Mouse (Mus musculus) myocyte (in vitro differentiated cells): ENCODE results near the gene Tesk2. TPM values are rescaled to one million over a fixed set of nuclear protein-coding genes. Genes with fewer than 3 reads are reported as not detected.
"Not testable (repeated sequence)": the region's sequence is repeated elsewhere in the genome, so short reads cannot be mapped to it uniquely, and the experiment has no call there.

Experiments used
- H3K27me3 ChIP-seq: one replicate; pipeline ENCODE4 v1.6.1; 2011; ENCODE audit not compliant: control insufficient read depth, insufficient read depth, insufficient read length
- H3K36me3 ChIP-seq: one replicate; pipeline ENCODE4 v1.6.1; 2011; ENCODE audit not compliant: control insufficient read depth, insufficient read depth
- H3K4me2 ChIP-seq: one replicate; pipeline ENCODE4 v1.6.1; 2011; ENCODE audit warnings: low read depth, control low read depth
- H3K4me3 ChIP-seq: one replicate; pipeline ENCODE4 v1.5.1; 2011; ENCODE audit warnings: mild to moderate bottlenecking, control low read depth, moderate library complexity
- H3K79me2 ChIP-seq: one replicate; pipeline ENCODE4 v1.6.1; 2011; ENCODE audit not compliant: control insufficient read depth, insufficient read depth
- H3ac ChIP-seq: one replicate; pipeline ENCODE4 v1.6.1; 2011; ENCODE audit not compliant: control insufficient read depth, insufficient read length
- CEBPB ChIP-seq: IDR thresholded peaks from 2 replicates; pipeline ENCODE4 v1.6.1; 2011; ENCODE audit warnings: mild to moderate bottlenecking, moderate library complexity; ENCODE audit not compliant: poor library complexity, insufficient read depth, severe bottlenecking
- E2F4 ChIP-seq: IDR thresholded peaks from one replicate; pipeline ENCODE4 v1.6.1; 2011; ENCODE audit warnings: mild to moderate bottlenecking, control low read depth, moderate library complexity; ENCODE audit not compliant: insufficient read depth
- MAX ChIP-seq: IDR thresholded peaks from one replicate; pipeline ENCODE4 v1.6.1; 2011; ENCODE audit warnings: low read depth, mild to moderate bottlenecking, control low read depth
- MYOD1 ChIP-seq, 3 experiments: IDR thresholded peaks; one replicate each; pipeline ENCODE4 v1.6.1; 2011; ENCODE audit warnings: control low read depth in 2 of 3, low read depth in 2 of 3, mild to moderate bottlenecking in 2 of 3, moderate library complexity in 1 of 3; ENCODE audit not compliant: insufficient read length in 2 of 3, control insufficient read depth in 1 of 3
- MYOG ChIP-seq, 3 experiments: IDR thresholded peaks; one replicate each; pipeline ENCODE4 v1.6.1; 2011; ENCODE audit warnings: control low read depth in 2 of 3, low read depth in 2 of 3, mild to moderate bottlenecking in 2 of 3; ENCODE audit not compliant: insufficient read length in 2 of 3, control insufficient read depth in 1 of 3, insufficient read depth in 1 of 3
- POLR2A ChIP-seq: IDR thresholded peaks from one replicate; pipeline ENCODE4 v1.6.1; 2011; ENCODE audit warnings: low read depth, mild to moderate bottlenecking, control low read depth, moderate library complexity; ENCODE audit not compliant: insufficient read length
- POLR2AphosphoS2 ChIP-seq: IDR thresholded peaks from one replicate; pipeline ENCODE4 v1.6.1; 2011; ENCODE audit warnings: low read depth, control low read depth; ENCODE audit not compliant: insufficient read length
- REST ChIP-seq: IDR thresholded peaks from one replicate; pipeline ENCODE4 v1.6.1; 2011; ENCODE audit warnings: mild to moderate bottlenecking, control low read depth, moderate library complexity; ENCODE audit not compliant: insufficient read depth, insufficient read length
- SRF ChIP-seq: IDR thresholded peaks from one replicate; pipeline ENCODE4 v1.6.1; 2011; ENCODE audit warnings: low read depth; ENCODE audit not compliant: control insufficient read depth, insufficient read length
- TCF12 ChIP-seq: IDR thresholded peaks from one replicate; pipeline ENCODE4 v1.6.1; 2011; ENCODE audit warnings: mild to moderate bottlenecking, control low read depth; ENCODE audit not compliant: poor library complexity, insufficient read depth, severe bottlenecking
- TCF3 ChIP-seq: IDR thresholded peaks from one replicate; pipeline ENCODE4 v1.6.1; 2011; ENCODE audit warnings: low read depth, control low read depth; ENCODE audit not compliant: insufficient read length
- USF1 ChIP-seq: IDR thresholded peaks from one replicate; pipeline ENCODE4 v1.6.1; 2011; ENCODE audit warnings: low read depth, mild to moderate bottlenecking, control low read depth, moderate library complexity
- polyA plus RNA-seq: library from polyadenylated mRNA; unstranded; fragments of >200 nt; fragmentation: generic; extraction: Trizol; gene quantifications from one replicate; pipeline ENCODE4 v1.2.1, GENCODE M21; 2012; ENCODE audit warnings: missing spikeins

Gene Tesk2
- polyA plus RNA-seq, 1 experiment: 3.8 TPM

DNA sequence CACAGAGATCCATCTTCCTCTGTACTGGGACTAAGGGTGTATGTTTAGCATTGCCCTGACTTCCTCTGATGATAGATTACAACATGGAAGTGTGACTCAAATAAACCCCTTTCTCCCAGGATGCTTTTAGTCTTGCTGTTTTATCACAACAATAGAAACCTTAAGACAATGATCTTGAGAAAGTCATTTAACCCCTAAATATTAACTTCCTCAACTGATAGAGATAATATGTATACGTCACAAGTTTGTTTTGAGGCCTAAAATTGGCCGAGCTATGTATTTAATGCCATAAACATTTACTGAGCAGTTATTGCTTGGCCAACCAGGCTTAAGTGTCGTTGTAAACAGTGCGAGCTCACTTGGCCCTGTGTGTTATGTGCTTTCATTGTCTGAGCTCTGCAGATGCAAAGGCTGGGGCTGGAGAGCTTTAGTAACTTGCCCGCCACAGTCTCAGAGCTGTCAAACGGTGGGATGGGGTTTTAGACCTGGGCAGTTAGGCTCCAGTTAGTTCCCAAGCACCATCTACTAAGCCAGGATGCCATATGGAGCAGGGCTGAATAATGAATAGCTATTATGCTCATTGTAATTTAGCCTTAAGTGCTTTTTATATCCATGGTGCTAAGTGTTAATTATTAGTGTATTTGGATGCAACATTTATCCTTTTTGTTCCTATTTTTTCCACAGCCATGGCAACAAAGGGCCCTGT, 108.8 kb downstream of the Tesk2 start:
- no peaks in the 10 kb centered on the region for H3K36me3 ChIP-seq
- H3K79me2 ChIP-seq: no peaks in the 10 kb centered on the region
- H3K4me2 ChIP-seq: no peak overlapping the region
- H3ac ChIP-seq: no peak overlapping the region
- TF ChIP-seq TCF3 (no peak), USF1 (no peak), MAX (no peak), E2F4 (no peak), TCF12 (no peak), MYOD1 (IDR thresholded peaks at IDR 0.05; ENCODE audit: control insufficient read depth in 1 of 3, insufficient read length in 2 of 3, low read depth in 2 of 3) (no peak), POLR2AphosphoS2 (no peak)
- H3K27me3 ChIP-seq: peaks cover 28% of the 10 kb centered on the region
- no peak overlapping the region for H3K4me3 ChIP-seq

DNA sequence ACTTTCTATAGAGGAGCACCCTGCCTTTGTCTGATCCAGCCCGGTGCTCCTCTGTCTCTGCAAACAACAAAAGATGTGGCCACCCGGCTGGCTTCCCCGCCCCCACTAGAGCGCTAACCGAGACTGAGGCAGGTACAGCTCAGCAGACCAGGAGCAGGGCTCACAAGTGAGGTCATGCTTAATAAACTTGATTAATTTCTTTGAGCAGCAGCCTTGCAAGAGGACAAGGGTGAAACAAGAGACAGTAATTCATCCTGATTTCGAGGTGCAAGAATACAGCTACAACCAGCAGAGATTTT, 109.3 kb downstream of the Tesk2 start:
- Histone ChIP-seq H3K36me3 (no peaks in the 10 kb centered on the region), H3K4me3 (no peak overlapping the region), H3ac (no peak overlapping the region), H3K4me2 (no peak overlapping the region), H3K27me3 (peaks cover 28% of the 10 kb centered on the region), H3K79me2 (no peaks in the 10 kb centered on the region)
- no peak for TF ChIP-seq TCF12
- TF ChIP-seq TCF3: no peak
- no peak for TF ChIP-seq MYOG (IDR thresholded peaks at IDR 0.05; ENCODE audit: control insufficient read depth in 1 of 3, insufficient read depth in 1 of 3, insufficient read length in 2 of 3, low read depth in 2 of 3)
- no peak for TF ChIP-seq SRF
- TF ChIP-seq USF1: no peak
- TF ChIP-seq CEBPB: no peak
- no peak for TF ChIP-seq POLR2A
- no peak for TF ChIP-seq POLR2AphosphoS2
- TF ChIP-seq MYOD1 (IDR thresholded peaks at IDR 0.05; ENCODE audit: control insufficient read depth in 1 of 3, insufficient read length in 2 of 3, low read depth in 2 of 3): no peak
- TF ChIP-seq E2F4: no peak
- no peak for TF ChIP-seq REST
- TF ChIP-seq MAX: no peak

GRCm38 (mm10) chr4:116838999-116839398, 118.3 kb downstream of the Tesk2 start:
- no peak overlapping the region for H3K4me2 ChIP-seq
- H3K36me3 ChIP-seq: no peaks in the 10 kb centered on the region
- H3K79me2 ChIP-seq: no peaks in the 10 kb centered on the region
- H3K27me3 ChIP-seq: peaks cover 20% of the 10 kb centered on the region
- TF ChIP-seq CEBPB (no peak), MYOD1 (IDR thresholded peaks at IDR 0.05; ENCODE audit: control insufficient read depth in 1 of 3, insufficient read length in 2 of 3, low read depth in 2 of 3) (no peak), SRF (no peak)
- H3K4me3 ChIP-seq: no peak overlapping the region
- no peak overlapping the region for H3ac ChIP-seq

GRCm38 (mm10) chr4:116840096-116840495, 119.3 kb downstream of the Tesk2 start:
- H3K36me3 ChIP-seq, H3K4me3 ChIP-seq, H3ac ChIP-seq, H3K4me2 ChIP-seq, H3K79me2 ChIP-seq: not testable (repeated sequence)
- H3K27me3 ChIP-seq: peaks cover 20% of the 10 kb centered on the region

- no peak for TF ChIP-seq TCF12
- TF ChIP-seq MYOG (IDR thresholded peaks at IDR 0.05; ENCODE audit: control insufficient read depth in 1 of 3, insufficient read depth in 1 of 3, insufficient read length in 2 of 3, low read depth in 2 of 3): no peak
- TF ChIP-seq USF1: no peak
- no peak for TF ChIP-seq E2F4
- TF ChIP-seq REST: no peak
- TF ChIP-seq POLR2A: no peak
- no peak for TF ChIP-seq SRF
- no peak for TF ChIP-seq TCF3
- Histone ChIP-seq H3K27me3 (peaks cover 25% of the 10 kb centered on the region), H3K79me2 (no peaks in the 10 kb centered on the region), H3K36me3 (no peaks in the 10 kb centered on the region), H3ac (no peak overlapping the region), H3K4me3 (no peak overlapping the region), H3K4me2 (no peak overlapping the region)
Measured at GRCm38 (mm10) chr4:116840841-116841240, 120.1 kb downstream of the Tesk2 start.
